Mouse (Mus musculus) heart, embryonic 14.5 days (tissue): ENCODE data around the gene Fam163a. TPM values are rescaled to one million over a fixed set of nuclear protein-coding genes. Genes with fewer than 3 reads are reported as not detected.

Source experiments
- ATAC-seq: fragments of 200-750 bp; cut with Nextera tagmentation; 2 replicates; pipeline ENCODE4 v1.8.0; 2017; ENCODE audit warnings: low read depth, moderate TSS enrichment; ENCODE audit not compliant: insufficient number of reproducible peaks, insufficient read depth, low FRiP score
- H3K27ac ChIP-seq, 2 experiments: fragments of 200-500 bp in 1 of 2; fragments of 300-500 bp in 1 of 2; sonication (generic) in 1 of 2; replicated peaks in 1 of 2; 2 replicates each; pipeline ENCODE4 v1.5.1; 2012 to 2014; ENCODE audit warnings: low read depth in 2 of 2, low read length in 2 of 2, control low read depth in 1 of 2, mild to moderate bottlenecking in 1 of 2, mixed read lengths in 1 of 2; ENCODE audit not compliant: control insufficient read depth in 1 of 2, insufficient read depth in 1 of 2
- H3K27me3 ChIP-seq: fragments of 300-500 bp; sonication (generic); 2 replicates; pipeline ENCODE4 v1.6.1; 2014; ENCODE audit warnings: mild to moderate bottlenecking, low read length, control low read depth; ENCODE audit not compliant: control insufficient read depth, insufficient read depth
- H3K36me3 ChIP-seq: fragments of 300-500 bp; sonication (generic); 2 replicates; pipeline ENCODE4 v1.6.1; 2014; ENCODE audit warnings: mild to moderate bottlenecking, control low read depth, low read length, mixed read lengths; ENCODE audit not compliant: control insufficient read depth, insufficient read depth
- H3K4me1 ChIP-seq, 2 experiments: fragments of 200-500 bp in 1 of 2; fragments of 300-500 bp in 1 of 2; sonication (generic) in 1 of 2; 2 replicates each; pipeline ENCODE4 v1.6.1; 2012 to 2014; ENCODE audit warnings: low read length in 2 of 2, control low read depth in 1 of 2, mixed read lengths in 1 of 2; ENCODE audit not compliant: control insufficient read depth in 2 of 2, insufficient read depth in 2 of 2
- H3K4me2 ChIP-seq: fragments of 300-500 bp; sonication (generic); 2 replicates; pipeline ENCODE4 v1.6.1; 2014; ENCODE audit warnings: mild to moderate bottlenecking, low read length
- H3K4me3 ChIP-seq, 2 experiments: fragments of 200-500 bp in 1 of 2; fragments of 300-500 bp in 1 of 2; sonication (generic) in 1 of 2; 2 replicates each; pipeline ENCODE4 v1.5.1; 2012 to 2014; ENCODE audit warnings: low read length in 2 of 2, mild to moderate bottlenecking in 2 of 2, control low read depth in 1 of 2, low read depth in 1 of 2, moderate library complexity in 1 of 2; ENCODE audit not compliant: control insufficient read depth in 1 of 2, insufficient read depth in 1 of 2
- H3K9ac ChIP-seq: fragments of 300-500 bp; sonication (generic); 2 replicates; pipeline ENCODE4 v1.6.1; 2014; ENCODE audit warnings: mild to moderate bottlenecking, low read length
- H3K9me3 ChIP-seq: fragments of 300-500 bp; sonication (generic); 2 replicates; pipeline ENCODE4 v1.6.1; 2016; ENCODE audit warnings: low read length, control low read depth; ENCODE audit not compliant: control insufficient read depth
- WGBS: fragments of 180-500 bp; shearing (Covaris S2); extraction: QIAGEN DNeasy Blood & Tissue Kit; methylation state at CpG from one replicate; pipeline ENCODE4 v1.1.7; 2014; 5-methylcytosine and 5-hydroxymethylcytosine counted together
- polyA plus RNA-seq: library from polyadenylated mRNA; unstranded; fragments of >200 nt; fragmentation: Nextera tagmentation; extraction: Ambion mirVana; gene quantifications from 2 replicates; pipeline ENCODE4 v1.2.1, GENCODE M21; 2014

The Fam163a gene
- polyA plus RNA-seq, 1 experiment from 2014 or later: 2.4 TPM

- H3K4me3 ChIP-seq: no peak overlapping the region
- no peak for ATAC-seq
- WGBS: 73% methylated on average over 9 of the region's 9 CpGs
These were observed 93.7 kb downstream of the Fam163a start for GRCm38 (mm10) chr1:156111090-156111489.

DNA sequence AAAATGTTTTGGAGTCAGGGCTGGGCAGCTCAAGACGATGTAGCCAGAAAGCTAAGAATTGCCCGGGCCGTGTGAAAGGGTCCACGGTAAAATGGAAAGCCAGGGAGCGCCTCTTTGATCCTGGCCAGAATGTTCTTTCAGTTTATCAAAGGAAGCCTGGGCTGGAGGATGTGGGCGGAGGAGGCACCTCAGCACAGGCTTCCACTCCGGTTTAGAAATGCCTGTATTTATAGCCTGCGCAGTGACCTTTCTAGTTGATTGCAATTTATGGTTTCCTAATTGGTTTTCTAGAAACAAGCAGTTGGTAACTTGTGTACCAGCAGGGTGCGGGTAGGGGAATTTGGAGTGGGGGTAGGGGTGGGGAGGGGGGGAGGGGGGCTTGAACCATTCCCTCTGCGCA is 96.4 kb downstream of the Fam163a start:
- peaks cover 2 to 9% of the 10 kb centered on the region in 2 experiments; a peak in 1 of 4 replicates for H3K4me1 ChIP-seq
- no peaks in the 10 kb centered on the region for H3K36me3 ChIP-seq
- H3K27me3 ChIP-seq: no peaks in the 10 kb centered on the region
- no peak for ATAC-seq
- 0 out of 2 replicates have a peak overlapping the region, but pooled peaks have one; percentile 8 for H3K4me2 ChIP-seq
- WGBS: 40% methylated on average over 10 of the region's 10 CpGs
- H3K9ac ChIP-seq: no peak overlapping the region
- no peak overlapping the region for H3K4me3 ChIP-seq
- H3K27ac ChIP-seq: peak overlapping the region in 1 of 2 experiments; percentile 24; a peak in 1 of 4 replicates
- peaks cover 5% of the 10 kb centered on the region; the same call in 1 of the 2 replicates for H3K9me3 ChIP-seq

More at GRCm38 (mm10) chr1:156111090-156111489, 93.7 kb downstream of the Fam163a start:
- Histone ChIP-seq H3K27me3 (no peaks in the 10 kb centered on the region), H3K9me3 (no peaks in the 10 kb centered on the region), H3K36me3 (no peaks in the 10 kb centered on the region), H3K4me1 (peaks cover 7 to 16% of the 10 kb centered on the region in 2 experiments), H3K9ac (no peak overlapping the region), H3K4me2 (no peak overlapping the region), H3K27ac (no peak overlapping the region)

- WGBS: 85% methylated on average over 2 of the region's 2 CpGs
- Histone ChIP-seq H3K36me3 (no peaks in the 10 kb centered on the region), H3K27ac (no peak overlapping the region), H3K4me3 (no peak overlapping the region), H3K4me1 (peaks cover 2 to 9% of the 10 kb centered on the region in 2 experiments; a peak in 1 of 4 replicates), H3K4me2 (no peak overlapping the region), H3K9ac (no peak overlapping the region), H3K9me3 (peaks cover 5% of the 10 kb centered on the region; the same call in 1 of the 2 replicates), H3K27me3 (no peaks in the 10 kb centered on the region)
- no peak for ATAC-seq
These were observed 97.4 kb downstream of the Fam163a start for GRCm38 (mm10) chr1:156107424-156107823.

DNA sequence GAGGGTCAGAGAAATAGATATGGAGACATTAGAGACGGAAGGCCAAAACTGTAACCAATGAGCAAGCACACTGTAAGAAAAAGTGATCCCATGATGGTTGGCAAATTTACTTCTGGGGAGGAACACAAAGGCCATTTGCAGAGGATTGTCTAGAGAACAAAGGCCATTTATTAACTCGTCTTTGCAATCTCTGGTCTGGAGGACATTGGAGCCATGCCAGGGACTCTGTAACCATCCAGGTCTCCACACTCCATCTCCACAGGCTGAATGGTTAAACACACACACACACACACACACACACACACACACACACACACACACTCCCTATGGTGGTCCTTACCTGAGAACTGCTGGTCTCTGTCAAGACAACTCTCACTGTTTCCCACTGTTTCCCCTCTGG is 99.4 kb downstream of the Fam163a start:
- no peaks in the 10 kb centered on the region for H3K36me3 ChIP-seq
- H3K4me2 ChIP-seq: no peak overlapping the region
- no peak overlapping the region for H3K27ac ChIP-seq
- no peak overlapping the region for H3K4me3 ChIP-seq
- WGBS: 71% methylated on average over 2 of the region's 2 CpGs
- H3K9me3 ChIP-seq: peaks cover 9% of the 10 kb centered on the region; the same call in 1 of the 2 replicates
- H3K4me1 ChIP-seq: peaks cover 2 to 9% of the 10 kb centered on the region in 2 experiments; a peak in 1 of 4 replicates
- no peak overlapping the region for H3K9ac ChIP-seq
- no peaks in the 10 kb centered on the region for H3K27me3 ChIP-seq
- ATAC-seq: no peak

GRCm38 (mm10) chr1:156103763-156104162 is 101.1 kb downstream of the Fam163a start:
- H3K9ac ChIP-seq: no peak overlapping the region
- H3K4me2 ChIP-seq: no peak overlapping the region
- peaks cover 2 to 8% of the 10 kb centered on the region in 2 experiments; a peak in 1 of 4 replicates for H3K4me1 ChIP-seq
- WGBS: 85% methylated on average over 2 of the region's 2 CpGs
- H3K4me3 ChIP-seq: no peak overlapping the region
- H3K9me3 ChIP-seq: peaks cover 9% of the 10 kb centered on the region; the same call in 1 of the 2 replicates
- H3K27ac ChIP-seq: no peak overlapping the region
- no peaks in the 10 kb centered on the region for H3K36me3 ChIP-seq
- H3K27me3 ChIP-seq: no peaks in the 10 kb centered on the region
- ATAC-seq: no peak

DNA sequence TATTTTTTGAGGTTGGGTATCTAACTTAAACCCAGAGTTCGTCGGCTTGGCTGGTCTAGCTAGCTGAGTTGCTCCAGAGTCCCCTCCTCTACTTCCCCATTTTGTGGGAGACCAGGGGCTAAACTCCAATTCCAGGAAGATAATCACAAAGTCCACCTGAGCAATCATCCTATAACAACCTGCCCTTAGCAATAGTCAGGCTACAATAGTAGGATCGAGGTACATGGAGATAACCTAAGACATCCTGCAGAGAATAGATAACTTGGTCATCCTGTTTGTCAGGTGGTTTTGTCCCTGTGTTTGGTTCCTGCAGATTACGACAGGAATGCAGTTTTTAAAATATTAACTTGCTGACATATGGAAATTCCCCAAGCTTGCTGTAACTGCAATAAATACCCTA is 113.0 kb downstream of the Fam163a start:
- Histone ChIP-seq H3K36me3 (no peaks in the 10 kb centered on the region), H3K4me2 (no peak overlapping the region), H3K27me3 (no peaks in the 10 kb centered on the region), H3K4me1 (no peaks in the 10 kb centered on the region), H3K9me3 (no peaks in the 10 kb centered on the region), H3K27ac (no peak overlapping the region), H3K9ac (no peak overlapping the region), H3K4me3 (no peak overlapping the region)
- 70% methylated on average over 4 of the region's 4 CpGs for WGBS
- no peak for ATAC-seq

GRCm38 (mm10) chr1:156090042-156090441 is 114.8 kb downstream of the Fam163a start:
- ATAC-seq: no peak
- Histone ChIP-seq H3K9me3 (no peaks in the 10 kb centered on the region), H3K4me1 (0 out of 4 replicates have a peak, but pooled peaks cover 0 to under 1% of the 10 kb centered on the region in 2 experiments), H3K4me3 (no peak overlapping the region), H3K4me2 (no peak overlapping the region), H3K27ac (no peak overlapping the region), H3K9ac (no peak overlapping the region), H3K36me3 (no peaks in the 10 kb centered on the region), H3K27me3 (no peaks in the 10 kb centered on the region)
- WGBS: 89% methylated on average over 4 of the region's 4 CpGs

DNA sequence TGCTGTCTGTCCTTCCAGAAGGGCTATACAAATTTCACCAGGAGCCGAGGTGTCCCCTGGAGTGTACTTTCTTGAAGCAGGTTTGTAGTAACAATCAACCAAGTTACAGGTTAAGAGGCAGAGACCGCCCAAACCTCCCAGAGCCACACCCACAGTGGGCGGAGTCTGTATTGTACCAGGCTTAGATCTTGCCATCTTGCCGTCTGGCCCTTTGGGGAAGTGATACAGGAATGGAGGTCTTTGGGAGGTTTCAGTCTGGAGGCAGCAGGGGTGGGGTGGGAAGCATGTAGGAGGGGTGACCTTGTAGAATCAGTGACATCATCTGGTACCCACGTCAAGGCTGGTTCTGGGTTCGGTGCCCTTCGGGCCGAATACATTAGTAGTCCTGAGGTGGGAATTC is 115.3 kb downstream of the Fam163a start:
- no peak for ATAC-seq

More for the DNA sequence above, 115.3 kb downstream of the Fam163a start:
- H3K4me2 ChIP-seq: no peak overlapping the region
- no peak overlapping the region for H3K4me3 ChIP-seq
- H3K36me3 ChIP-seq: no peaks in the 10 kb centered on the region
- H3K27ac ChIP-seq: no peak overlapping the region
- 77% methylated on average over 8 of the region's 8 CpGs for WGBS
- no peak overlapping the region for H3K9ac ChIP-seq
- H3K27me3 ChIP-seq: no peaks in the 10 kb centered on the region
- H3K4me1 ChIP-seq: peaks cover 0 to 5% of the 10 kb centered on the region in 2 experiments; a peak in 1 of 4 replicates
- H3K9me3 ChIP-seq: no peaks in the 10 kb centered on the region
